Mouse (Mus musculus) heart, embryonic 14.5 days (tissue): Measurements from ENCODE around the gene Rpl38. TPM values are rescaled to one million over a fixed set of nuclear protein-coding genes. Genes with fewer than 3 reads are reported as not detected.

Source experiments
- ATAC-seq: fragments of 200-750 bp; cut with Nextera tagmentation; 2 replicates; pipeline ENCODE4 v1.8.0; 2017; ENCODE audit warnings: low read depth, moderate TSS enrichment; ENCODE audit not compliant: insufficient number of reproducible peaks, insufficient read depth, low FRiP score
- H3K27ac ChIP-seq, 2 experiments: fragments of 200-500 bp in 1 of 2; fragments of 300-500 bp in 1 of 2; sonication (generic) in 1 of 2; replicated peaks in 1 of 2; 2 replicates each; pipeline ENCODE4 v1.5.1; 2012 to 2014; ENCODE audit warnings: low read depth in 2 of 2, low read length in 2 of 2, control low read depth in 1 of 2, mild to moderate bottlenecking in 1 of 2, mixed read lengths in 1 of 2; ENCODE audit not compliant: control insufficient read depth in 1 of 2, insufficient read depth in 1 of 2
- H3K27me3 ChIP-seq: fragments of 300-500 bp; sonication (generic); 2 replicates; pipeline ENCODE4 v1.6.1; 2014; ENCODE audit warnings: mild to moderate bottlenecking, low read length, control low read depth; ENCODE audit not compliant: control insufficient read depth, insufficient read depth
- H3K36me3 ChIP-seq: fragments of 300-500 bp; sonication (generic); 2 replicates; pipeline ENCODE4 v1.6.1; 2014; ENCODE audit warnings: mild to moderate bottlenecking, control low read depth, low read length, mixed read lengths; ENCODE audit not compliant: control insufficient read depth, insufficient read depth
- H3K4me1 ChIP-seq, 2 experiments: fragments of 200-500 bp in 1 of 2; fragments of 300-500 bp in 1 of 2; sonication (generic) in 1 of 2; 2 replicates each; pipeline ENCODE4 v1.6.1; 2012 to 2014; ENCODE audit warnings: low read length in 2 of 2, control low read depth in 1 of 2, mixed read lengths in 1 of 2; ENCODE audit not compliant: control insufficient read depth in 2 of 2, insufficient read depth in 2 of 2
- H3K4me2 ChIP-seq: fragments of 300-500 bp; sonication (generic); 2 replicates; pipeline ENCODE4 v1.6.1; 2014; ENCODE audit warnings: mild to moderate bottlenecking, low read length
- H3K4me3 ChIP-seq, 2 experiments: fragments of 200-500 bp in 1 of 2; fragments of 300-500 bp in 1 of 2; sonication (generic) in 1 of 2; 2 replicates each; pipeline ENCODE4 v1.5.1; 2012 to 2014; ENCODE audit warnings: low read length in 2 of 2, mild to moderate bottlenecking in 2 of 2, control low read depth in 1 of 2, low read depth in 1 of 2, moderate library complexity in 1 of 2; ENCODE audit not compliant: control insufficient read depth in 1 of 2, insufficient read depth in 1 of 2
- H3K9ac ChIP-seq: fragments of 300-500 bp; sonication (generic); 2 replicates; pipeline ENCODE4 v1.6.1; 2014; ENCODE audit warnings: mild to moderate bottlenecking, low read length
- H3K9me3 ChIP-seq: fragments of 300-500 bp; sonication (generic); 2 replicates; pipeline ENCODE4 v1.6.1; 2016; ENCODE audit warnings: low read length, control low read depth; ENCODE audit not compliant: control insufficient read depth
- WGBS: fragments of 180-500 bp; shearing (Covaris S2); extraction: QIAGEN DNeasy Blood & Tissue Kit; methylation state at CpG from one replicate; pipeline ENCODE4 v1.1.7; 2014; 5-methylcytosine and 5-hydroxymethylcytosine counted together
- polyA plus RNA-seq: library from polyadenylated mRNA; unstranded; fragments of >200 nt; fragmentation: Nextera tagmentation; extraction: Ambion mirVana; gene quantifications from 2 replicates; pipeline ENCODE4 v1.2.1, GENCODE M21; 2014

The Rpl38 gene
- polyA plus RNA-seq, 1 experiment from 2014 or later = 745 TPM

DNA sequence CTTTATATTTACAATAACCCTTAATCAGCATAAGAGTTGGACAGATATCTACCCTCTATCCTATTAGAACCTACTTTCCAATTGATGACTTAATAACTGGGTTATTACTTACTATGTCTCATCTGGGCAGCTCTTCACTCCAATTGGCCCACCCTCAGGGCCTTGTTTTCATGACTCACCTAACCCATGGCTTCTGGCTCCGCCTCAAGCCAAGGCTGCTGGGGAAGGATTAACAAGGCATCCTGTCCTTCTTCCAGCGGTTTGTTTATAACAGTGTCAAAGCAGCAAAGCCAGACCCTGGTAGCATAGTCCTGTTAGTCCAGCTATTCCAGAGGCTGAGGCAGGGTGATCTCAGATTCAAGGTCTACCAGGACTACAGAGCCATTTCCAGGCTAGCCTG is 26.1 kb downstream of the Rpl38 start:
- Histone ChIP-seq H3K4me2 (no peak overlapping the region), H3K27me3 (no peaks in the 10 kb centered on the region), H3K36me3 (no peaks in the 10 kb centered on the region), H3K27ac (no peak overlapping the region), H3K9me3 (no peaks in the 10 kb centered on the region), H3K9ac (no peak overlapping the region), H3K4me1 (no peaks in the 10 kb centered on the region), H3K4me3 (no peak overlapping the region)
- WGBS = 64% methylated on average over 2 of the region's 2 CpGs
- ATAC-seq = no peak

DNA sequence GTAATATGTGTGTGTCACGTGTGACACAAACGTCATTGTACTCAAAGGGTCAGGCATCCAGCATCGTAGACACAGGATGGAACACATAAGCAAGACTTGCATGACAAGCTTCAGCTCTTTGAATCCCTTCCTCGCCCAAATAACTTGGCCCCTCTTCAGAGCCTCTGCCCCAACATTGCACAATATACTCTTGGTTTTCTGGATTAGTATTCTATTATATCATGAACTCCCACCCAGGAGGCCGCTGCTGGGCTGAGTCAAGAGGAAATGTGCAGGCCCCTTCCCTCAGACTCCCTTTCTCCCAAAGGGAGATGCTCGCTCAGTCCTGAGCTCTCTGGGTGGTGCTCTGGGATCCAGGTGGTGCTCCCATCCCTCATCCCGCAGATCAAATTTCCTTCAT is 30.2 kb downstream of the Rpl38 start:
- WGBS = 80% methylated on average over 7 of the region's 7 CpGs
- Histone ChIP-seq H3K36me3 (no peaks in the 10 kb centered on the region), H3K9me3 (no peaks in the 10 kb centered on the region), H3K4me2 (no peak overlapping the region), H3K4me3 (no peak overlapping the region), H3K9ac (no peak overlapping the region), H3K27me3 (no peaks in the 10 kb centered on the region), H3K27ac (no peak overlapping the region), H3K4me1 (no peaks in the 10 kb centered on the region)
- ATAC-seq = no peak

DNA sequence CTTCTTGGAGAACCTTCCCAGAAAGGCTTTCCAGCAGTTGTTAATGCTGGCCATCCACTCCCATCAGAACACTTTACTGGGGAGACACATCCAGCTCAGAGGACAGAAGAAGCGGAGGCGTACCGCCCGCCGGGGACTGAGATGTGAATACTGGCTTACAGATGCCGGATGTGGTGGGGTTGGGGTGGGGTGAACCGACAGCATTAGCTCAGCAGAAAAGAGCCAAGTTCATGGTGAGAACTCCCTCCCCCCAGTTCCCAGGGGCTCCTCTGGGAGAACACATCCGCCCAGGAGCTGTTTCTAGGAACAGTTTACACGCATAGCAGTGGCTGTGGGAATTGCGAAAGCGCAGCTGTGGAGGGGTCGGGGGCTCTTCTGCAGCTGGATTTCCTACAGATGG is 31.2 kb downstream of the Rpl38 start:
- H3K4me3 ChIP-seq = no peak overlapping the region
- no peak overlapping the region for H3K4me2 ChIP-seq
- H3K4me1 ChIP-seq = peaks cover 6 to 8% of the 10 kb centered on the region in 2 experiments
- no peaks in the 10 kb centered on the region for H3K36me3 ChIP-seq
- H3K27me3 ChIP-seq = no peaks in the 10 kb centered on the region
- ATAC-seq = no peak
- WGBS = 71% methylated on average over 12 of the region's 12 CpGs
- H3K9ac ChIP-seq = no peak overlapping the region
- no peaks in the 10 kb centered on the region for H3K9me3 ChIP-seq
- H3K27ac ChIP-seq = no peak overlapping the region

- 84% methylated on average over 15 of the region's 15 CpGs for WGBS
- no peak for ATAC-seq
- H3K9me3 ChIP-seq = no peaks in the 10 kb centered on the region
- H3K36me3 ChIP-seq = no peaks in the 10 kb centered on the region
- no peaks in the 10 kb centered on the region for H3K27me3 ChIP-seq
- H3K4me2 ChIP-seq = no peak overlapping the region
- H3K4me3 ChIP-seq = no peak overlapping the region
- peaks cover 8 to 9% of the 10 kb centered on the region in 2 experiments for H3K4me1 ChIP-seq
- H3K27ac ChIP-seq = no peak overlapping the region
- H3K9ac ChIP-seq = no peak overlapping the region
These were observed 34.1 kb downstream of the Rpl38 start for GRCm38 (mm10) chr11:114702311-114702995.

- Histone ChIP-seq H3K4me3 (no peak overlapping the region), H3K27ac (no peak overlapping the region), H3K4me2 (no peak overlapping the region), H3K36me3 (no peaks in the 10 kb centered on the region), H3K4me1 (peaks cover 8 to 9% of the 10 kb centered on the region in 2 experiments), H3K27me3 (no peaks in the 10 kb centered on the region), H3K9me3 (no peaks in the 10 kb centered on the region), H3K9ac (no peak overlapping the region)
- WGBS = 93% methylated on average over 6 of the region's 6 CpGs
- no peak for ATAC-seq
These were observed 34.7 kb downstream of the Rpl38 start for GRCm38 (mm10) chr11:114702996-114703361.

GRCm38 (mm10) chr11:114704071-114704913 is 36.0 kb downstream of the Rpl38 start:
- H3K9me3 ChIP-seq = no peaks in the 10 kb centered on the region
- no peaks in the 10 kb centered on the region for H3K27me3 ChIP-seq
- no peak overlapping the region for H3K27ac ChIP-seq
- no peak overlapping the region for H3K4me2 ChIP-seq
- H3K9ac ChIP-seq = no peak overlapping the region
- WGBS = 46% methylated on average over 22 of the region's 22 CpGs
- H3K4me1 ChIP-seq = peaks cover 8 to 9% of the 10 kb centered on the region in 2 experiments
- no peaks in the 10 kb centered on the region for H3K36me3 ChIP-seq
- ATAC-seq = no peak
- H3K4me3 ChIP-seq = no peak overlapping the region

- no peaks in the 10 kb centered on the region for H3K9me3 ChIP-seq
- H3K36me3 ChIP-seq = peaks cover 3% of the 10 kb centered on the region; the same call in 1 of the 2 replicates
- no peak for ATAC-seq
- no peak overlapping the region for H3K27ac ChIP-seq
- H3K9ac ChIP-seq = no peak overlapping the region
- H3K4me3 ChIP-seq = no peak overlapping the region
- no peaks in the 10 kb centered on the region for H3K27me3 ChIP-seq
- 75% methylated on average over 5 of the region's 5 CpGs for WGBS
- no peak overlapping the region for H3K4me2 ChIP-seq
- H3K4me1 ChIP-seq = peaks cover 8 to 9% of the 10 kb centered on the region in 2 experiments
These were observed 38.0 kb downstream of the Rpl38 start for GRCm38 (mm10) chr11:114706358-114706757.
